Mouse (Mus musculus) hindbrain, embryonic 12.5 days (tissue): Measurements from ENCODE around the gene Rapgef3. TPM values are rescaled to one million over a fixed set of nuclear protein-coding genes. Genes with fewer than 3 reads are reported as not detected.

ENCODE experiments used
- ATAC-seq: fragments of 200-750 bp; cut with Nextera tagmentation; 2 replicates; pipeline ENCODE4 v1.8.0; 2017; ENCODE audit warnings: moderate TSS enrichment; ENCODE audit not compliant: low FRiP score
- H3K27ac ChIP-seq: fragments of 300-500 bp; sonication (generic); 2 replicates; pipeline ENCODE4 v1.5.1; 2016; ENCODE audit warnings: mild to moderate bottlenecking
- H3K27me3 ChIP-seq: fragments of 300-500 bp; sonication (generic); 2 replicates; pipeline ENCODE4 v1.6.1; 2016; ENCODE audit warnings: mild to moderate bottlenecking
- H3K36me3 ChIP-seq: fragments of 300-500 bp; sonication (generic); 2 replicates; pipeline ENCODE4 v1.6.1; 2016; ENCODE audit warnings: mild to moderate bottlenecking
- H3K4me1 ChIP-seq: fragments of 300-500 bp; sonication (generic); 2 replicates; pipeline ENCODE4 v1.6.1; 2016
- H3K4me2 ChIP-seq: fragments of 300-500 bp; sonication (generic); replicated peaks from 2 replicates; pipeline ENCODE4 v1.6.1; 2016; ENCODE audit warnings: mild to moderate bottlenecking
- H3K4me3 ChIP-seq: fragments of 300-500 bp; sonication (generic); 2 replicates; pipeline ENCODE4 v1.5.1; 2016; ENCODE audit warnings: mild to moderate bottlenecking
- H3K9ac ChIP-seq: fragments of 300-500 bp; sonication (generic); 2 replicates; pipeline ENCODE4 v1.6.1; 2016; ENCODE audit warnings: mild to moderate bottlenecking, moderate library complexity
- H3K9me3 ChIP-seq: fragments of 300-500 bp; sonication (generic); replicated peaks from 2 replicates; pipeline ENCODE4 v1.6.1; 2016; ENCODE audit warnings: mild to moderate bottlenecking
- WGBS: fragments of 180-500 bp; shearing (Covaris S2); methylation state at CpG from one replicate; pipeline ENCODE4 v1.1.7; 2016; 5-methylcytosine and 5-hydroxymethylcytosine counted together
- polyA plus RNA-seq: library from polyadenylated mRNA; unstranded; fragments of >200 nt; fragmentation: Nextera tagmentation; extraction: Ambion mirVana; gene quantifications from 2 replicates; pipeline ENCODE4 v1.2.1, GENCODE M21; 2016

Gene Rapgef3
- polyA plus RNA-seq, 1 experiment from 2014 or later = 10.7 TPM

DNA sequence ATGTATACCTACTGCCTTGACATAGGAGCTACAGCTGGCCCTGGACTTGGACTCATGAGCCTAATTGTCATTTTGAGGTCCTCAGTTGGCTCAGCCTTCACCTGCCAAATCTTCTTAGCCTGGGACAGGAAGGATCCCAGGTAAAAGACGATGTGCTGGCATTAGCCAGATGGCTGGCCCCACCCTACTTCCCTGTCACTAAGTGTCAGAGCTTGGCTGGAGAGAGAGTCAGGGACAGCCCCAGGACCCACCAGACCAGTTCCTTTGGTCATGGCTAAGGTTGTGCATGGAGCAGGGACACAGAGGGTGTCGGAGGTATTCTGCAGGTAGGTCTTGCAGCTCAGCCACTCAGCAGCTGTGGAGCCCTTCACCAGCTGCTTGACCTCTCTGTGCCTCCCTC is 3.2 kb downstream of the Rapgef3 start:
- no peak for ATAC-seq
- peaks cover 41% of the 10 kb centered on the region for H3K4me1 ChIP-seq
- no peak overlapping the region for H3K4me3 ChIP-seq
- no peaks in the 10 kb centered on the region for H3K36me3 ChIP-seq
- H3K27ac ChIP-seq = no peak overlapping the region
- no peak overlapping the region for H3K9ac ChIP-seq
- no peaks in the 10 kb centered on the region for H3K9me3 ChIP-seq
- 93% methylated on average over 2 of the region's 2 CpGs for WGBS
- no peak overlapping the region for H3K4me2 ChIP-seq
- peaks cover 56% of the 10 kb centered on the region for H3K27me3 ChIP-seq

DNA sequence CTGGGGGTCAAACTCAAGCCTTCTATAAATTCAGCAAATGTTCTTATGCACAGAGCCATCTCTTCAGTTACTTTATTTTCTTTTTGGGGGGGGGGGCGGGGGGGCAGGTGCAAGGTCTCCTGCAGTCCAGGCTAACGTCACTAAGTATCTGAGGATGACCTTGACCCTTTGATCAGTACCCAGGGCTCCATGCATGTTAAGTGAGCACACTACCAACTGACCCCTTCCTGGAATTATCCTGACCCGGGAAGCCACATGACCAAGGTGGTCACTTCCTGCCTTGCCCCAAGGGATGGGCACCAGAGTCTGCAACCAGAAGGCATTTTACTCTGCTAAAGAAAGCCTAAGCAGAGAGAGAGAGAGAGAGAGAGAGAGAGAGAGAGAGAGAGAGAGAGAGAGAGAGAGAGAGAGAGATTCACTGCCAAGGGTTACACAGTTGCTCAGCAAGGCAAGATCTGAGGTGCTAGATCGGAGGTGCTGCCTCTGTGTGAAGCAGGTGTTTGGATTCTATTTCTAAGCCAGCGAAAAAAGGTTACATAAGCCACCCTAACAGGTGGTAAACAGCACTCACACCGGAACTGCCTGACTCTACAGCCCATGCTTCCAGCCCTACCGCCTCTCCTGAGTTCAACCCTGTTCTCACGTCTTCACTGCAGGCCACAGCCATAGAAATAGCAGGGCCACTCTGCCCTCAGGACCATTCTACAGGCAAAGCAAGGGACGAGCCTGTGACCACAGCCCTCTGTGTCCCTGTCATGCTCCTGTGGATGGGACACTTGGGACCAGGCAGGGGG is 4.3 kb downstream of the Rapgef3 start:
- WGBS = 64% methylated on average over 9 of the region's 9 CpGs
- no peak overlapping the region for H3K4me2 ChIP-seq
- H3K9ac ChIP-seq = no peak overlapping the region
- no peaks in the 10 kb centered on the region for H3K9me3 ChIP-seq
- H3K4me1 ChIP-seq = peaks cover 38% of the 10 kb centered on the region
- no peak overlapping the region for H3K27ac ChIP-seq
- peaks cover 46% of the 10 kb centered on the region for H3K27me3 ChIP-seq
- H3K4me3 ChIP-seq = no peak overlapping the region
- H3K36me3 ChIP-seq = no peaks in the 10 kb centered on the region
- ATAC-seq = no peak

DNA sequence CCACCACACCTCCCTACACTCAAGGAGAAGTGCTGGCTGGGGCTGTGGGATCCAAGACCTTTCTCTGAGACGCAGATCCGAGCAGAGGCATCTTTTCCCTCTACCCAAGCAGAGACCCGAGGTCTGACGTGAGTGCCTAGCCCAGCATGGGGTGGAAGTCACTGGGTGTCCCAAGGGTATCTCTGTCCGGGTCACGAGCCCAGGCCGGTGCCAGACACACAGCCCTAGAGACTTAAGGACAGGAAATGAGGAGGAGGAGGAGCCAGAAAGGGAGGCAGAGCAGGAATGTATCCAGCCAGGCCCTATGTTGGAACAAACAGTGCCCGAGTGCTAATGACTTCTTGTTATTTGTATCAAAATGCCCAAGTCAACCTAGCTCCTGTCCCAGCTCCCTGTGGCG is 5.0 kb downstream of the Rapgef3 start:
- Histone ChIP-seq H3K4me1 (peaks cover 30% of the 10 kb centered on the region), H3K9ac (no peak overlapping the region), H3K9me3 (no peaks in the 10 kb centered on the region), H3K4me3 (no peak overlapping the region), H3K36me3 (no peaks in the 10 kb centered on the region), H3K27me3 (peaks cover 41% of the 10 kb centered on the region), H3K27ac (no peak overlapping the region), H3K4me2 (no peak overlapping the region)
- WGBS = 64% methylated on average over 9 of the region's 9 CpGs
- no peak for ATAC-seq

DNA sequence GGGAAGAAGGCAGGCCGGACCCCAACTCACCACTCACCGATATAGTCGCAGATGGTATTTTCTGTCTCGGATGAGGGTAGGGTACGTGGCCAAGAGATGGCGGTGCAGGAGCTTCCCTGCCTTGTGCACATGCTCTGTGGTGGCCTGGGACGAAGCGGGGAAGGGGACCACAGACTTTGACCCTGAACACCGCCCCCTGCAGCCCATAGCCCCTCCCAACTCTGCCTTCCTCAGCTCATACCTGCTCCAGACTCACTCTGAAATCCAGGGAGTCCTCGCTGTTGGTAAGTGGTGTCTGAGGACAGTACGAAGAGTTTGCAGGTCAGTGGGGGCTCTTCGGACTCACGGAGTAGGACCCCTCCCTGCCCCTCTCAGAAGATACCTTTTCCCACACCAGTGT is 6.3 kb downstream of the Rapgef3 start:
- H3K27ac ChIP-seq = no peak overlapping the region
- H3K4me2 ChIP-seq = no peak overlapping the region
- H3K4me1 ChIP-seq = peaks cover 18% of the 10 kb centered on the region
- ATAC-seq = no peak
- no peak overlapping the region for H3K4me3 ChIP-seq
- no peak overlapping the region for H3K9ac ChIP-seq
- peaks cover 28% of the 10 kb centered on the region for H3K27me3 ChIP-seq
- H3K36me3 ChIP-seq = no peaks in the 10 kb centered on the region; the same call in 1 of the 2 replicates
- no peaks in the 10 kb centered on the region for H3K9me3 ChIP-seq
- 41% methylated on average over 13 of the region's 13 CpGs for WGBS

DNA sequence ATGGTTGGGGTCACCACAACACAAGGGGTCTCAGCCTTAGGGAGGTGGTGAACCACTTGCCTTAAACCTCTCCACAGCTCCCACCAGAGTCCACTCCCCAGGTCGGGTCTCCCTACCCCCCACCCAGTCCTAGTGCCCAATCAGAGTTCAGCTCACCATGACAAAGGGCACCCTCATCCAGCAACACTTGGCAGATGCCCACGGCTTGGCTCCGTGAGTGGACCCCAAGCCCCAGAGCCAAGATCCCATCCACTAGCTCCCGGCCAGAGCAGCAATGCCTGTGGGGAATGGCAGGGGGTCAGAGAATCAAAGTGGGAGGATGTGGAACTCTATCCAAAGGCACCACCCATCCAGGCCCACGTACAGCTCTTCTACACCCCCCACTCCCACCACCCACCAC is 6.8 kb downstream of the Rapgef3 start:
- Histone ChIP-seq H3K9ac (0 out of 2 replicates have a peak overlapping the region, but pooled peaks have one; percentile 18), H3K27me3 (peaks cover 23% of the 10 kb centered on the region), H3K4me3 (no peak overlapping the region), H3K27ac (no peak overlapping the region), H3K4me2 (no peak overlapping the region), H3K4me1 (peaks cover 13% of the 10 kb centered on the region), H3K36me3 (no peaks in the 10 kb centered on the region; the same call in 1 of the 2 replicates), H3K9me3 (no peaks in the 10 kb centered on the region)
- 70% methylated on average over 5 of the region's 5 CpGs for WGBS
- no peak for ATAC-seq

DNA sequence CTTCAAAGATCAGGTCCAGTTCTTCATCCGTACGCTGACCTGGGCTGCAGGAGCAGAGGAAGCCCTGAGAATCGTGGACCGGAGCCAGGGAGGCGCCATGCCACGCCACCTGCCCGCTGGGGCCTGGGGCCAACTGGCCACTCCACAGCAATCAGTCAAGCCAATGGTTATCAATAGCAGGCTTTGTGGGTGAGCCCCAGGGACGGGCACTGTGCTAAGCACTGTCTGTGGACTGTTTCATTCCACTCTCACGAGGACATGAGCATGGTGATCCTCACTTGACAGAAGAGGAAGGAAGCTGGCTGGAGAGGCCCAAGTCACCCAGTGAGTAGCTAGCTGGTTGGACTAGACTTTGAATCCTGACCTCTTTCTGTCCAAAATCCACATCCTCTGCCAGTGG is 7.8 kb downstream of the Rapgef3 start:
- H3K36me3 ChIP-seq = no peaks in the 10 kb centered on the region; the same call in 1 of the 2 replicates
- H3K9ac ChIP-seq = no peak overlapping the region
- H3K27ac ChIP-seq = no peak overlapping the region
- H3K4me3 ChIP-seq = no peak overlapping the region
- H3K4me1 ChIP-seq = peaks cover 13% of the 10 kb centered on the region
- H3K4me2 ChIP-seq = no peak overlapping the region
- WGBS = 88% methylated on average over 9 of the region's 9 CpGs
- H3K9me3 ChIP-seq = no peaks in the 10 kb centered on the region
- H3K27me3 ChIP-seq = peaks cover 15% of the 10 kb centered on the region
- no peak for ATAC-seq

DNA sequence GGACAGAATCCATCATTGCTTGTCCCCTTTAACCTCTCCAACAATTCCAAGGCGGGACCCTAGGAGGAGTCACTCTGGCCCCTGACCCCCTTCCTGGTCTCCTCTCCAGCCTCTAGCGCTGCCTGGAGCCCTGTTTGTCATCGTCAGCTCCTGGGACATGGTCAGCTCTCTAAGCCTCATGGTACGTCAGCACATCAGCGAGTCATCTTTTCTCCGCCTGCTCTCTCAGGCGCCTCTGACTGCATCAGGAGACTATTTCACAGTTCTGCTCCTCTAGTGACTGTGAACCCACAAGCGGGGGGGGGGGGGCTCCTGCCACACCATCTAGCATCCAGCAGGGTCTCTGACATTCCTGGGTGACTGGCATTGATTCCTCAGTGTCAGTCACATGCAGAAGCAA is 12.4 kb downstream of the Rapgef3 start:
- peaks cover 28% of the 10 kb centered on the region for H3K4me1 ChIP-seq
- H3K27ac ChIP-seq = no peak overlapping the region
- ATAC-seq = no peak
- H3K27me3 ChIP-seq = no peaks in the 10 kb centered on the region
- H3K36me3 ChIP-seq = no peaks in the 10 kb centered on the region; the same call in 1 of the 2 replicates
- H3K9ac ChIP-seq = peak overlapping the region; percentile 32; the same call in 1 of the 2 replicates
- H3K4me2 ChIP-seq = no peak overlapping the region
- no peaks in the 10 kb centered on the region for H3K9me3 ChIP-seq
- WGBS = 49% methylated on average over 8 of the region's 8 CpGs
- no peak overlapping the region for H3K4me3 ChIP-seq

DNA sequence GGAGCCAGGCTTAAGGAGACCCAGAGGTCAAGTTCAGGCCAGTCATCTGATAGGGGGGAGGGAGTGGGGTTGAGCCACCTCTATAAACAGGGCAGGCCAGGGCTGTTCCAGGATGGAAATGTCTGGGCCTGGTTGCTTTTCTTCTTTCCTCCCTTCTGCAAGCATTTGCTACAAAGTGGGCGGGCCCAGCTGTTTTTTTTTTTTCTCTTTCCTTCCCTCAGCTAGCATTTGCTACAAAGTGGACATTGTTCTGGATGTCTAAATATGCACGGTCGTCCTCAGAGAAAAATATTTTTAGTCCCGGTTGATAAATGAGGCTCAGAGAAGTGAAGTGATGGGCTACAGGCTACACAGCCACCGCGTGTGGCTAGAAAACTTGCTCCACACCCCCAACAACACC is 13.3 kb downstream of the Rapgef3 start:
- Histone ChIP-seq H3K36me3 (no peaks in the 10 kb centered on the region; the same call in 1 of the 2 replicates), H3K27me3 (no peaks in the 10 kb centered on the region), H3K9me3 (no peaks in the 10 kb centered on the region), H3K9ac (no peak overlapping the region; the same call in 1 of the 2 replicates), H3K4me3 (no peak overlapping the region), H3K27ac (no peak overlapping the region), H3K4me1 (peaks cover 37% of the 10 kb centered on the region), H3K4me2 (no peak overlapping the region)
- WGBS = 52% methylated on average over 6 of the region's 6 CpGs
- ATAC-seq = no peak

DNA sequence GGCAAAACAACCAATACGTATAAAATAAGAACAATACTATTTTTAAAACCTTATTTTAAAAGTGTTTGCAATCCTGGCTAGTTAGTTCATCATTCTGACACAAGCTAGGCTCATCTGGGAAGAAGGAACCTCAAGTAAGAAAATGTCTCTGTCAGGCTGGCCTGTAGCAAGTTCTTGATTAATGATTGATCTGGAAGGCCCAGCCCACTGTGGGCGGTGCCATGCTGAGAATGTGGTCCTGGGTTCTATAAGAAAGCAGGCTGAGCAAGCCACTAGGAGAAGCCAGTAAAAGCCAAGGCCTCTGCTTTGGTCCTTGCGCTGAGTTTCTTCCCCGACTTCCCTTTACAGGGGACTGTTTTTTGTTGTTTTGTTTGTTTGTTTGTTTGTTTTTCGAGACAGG is 15.3 kb downstream of the Rapgef3 start:
- peaks cover 47% of the 10 kb centered on the region for H3K4me1 ChIP-seq

DNA sequence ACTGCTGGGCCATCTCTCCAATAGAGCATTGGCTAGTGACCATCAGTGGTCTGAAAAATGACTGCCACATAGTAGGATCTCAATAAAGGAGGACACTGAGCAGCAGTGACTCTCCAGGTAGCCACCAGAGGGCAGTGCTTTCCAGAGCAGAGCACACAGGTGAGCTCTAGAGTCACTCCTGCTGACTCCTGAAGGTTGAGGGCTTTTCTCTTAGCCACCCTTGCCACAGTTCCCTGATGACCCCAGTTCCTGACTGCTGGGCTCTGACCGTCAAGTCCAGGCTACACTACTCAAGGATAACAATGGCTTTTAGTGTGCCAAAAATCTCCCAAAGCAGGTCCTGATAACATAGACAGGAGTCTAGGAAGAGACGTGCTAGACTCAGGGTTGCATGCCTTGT is 16.1 kb downstream of the Rapgef3 start:
- WGBS = 81% methylated on average over 2 of the region's 2 CpGs
- Histone ChIP-seq H3K9me3 (no peaks in the 10 kb centered on the region), H3K4me2 (no peak overlapping the region), H3K27ac (no peak overlapping the region), H3K27me3 (no peaks in the 10 kb centered on the region), H3K36me3 (no peaks in the 10 kb centered on the region), H3K9ac (no peak overlapping the region), H3K4me3 (no peak overlapping the region), H3K4me1 (peaks cover 47% of the 10 kb centered on the region)
- no peak for ATAC-seq

More for the DNA sequence above, 15.3 kb downstream of the Rapgef3 start:
- no peaks in the 10 kb centered on the region for H3K9me3 ChIP-seq
- WGBS = 85% methylated on average over 5 of the region's 5 CpGs
- H3K4me3 ChIP-seq = no peak overlapping the region
- H3K4me2 ChIP-seq = no peak overlapping the region
- no peak overlapping the region for H3K27ac ChIP-seq
- H3K36me3 ChIP-seq = no peaks in the 10 kb centered on the region; the same call in 1 of the 2 replicates
- H3K9ac ChIP-seq = no peak overlapping the region
- no peak for ATAC-seq
- H3K27me3 ChIP-seq = no peaks in the 10 kb centered on the region

DNA sequence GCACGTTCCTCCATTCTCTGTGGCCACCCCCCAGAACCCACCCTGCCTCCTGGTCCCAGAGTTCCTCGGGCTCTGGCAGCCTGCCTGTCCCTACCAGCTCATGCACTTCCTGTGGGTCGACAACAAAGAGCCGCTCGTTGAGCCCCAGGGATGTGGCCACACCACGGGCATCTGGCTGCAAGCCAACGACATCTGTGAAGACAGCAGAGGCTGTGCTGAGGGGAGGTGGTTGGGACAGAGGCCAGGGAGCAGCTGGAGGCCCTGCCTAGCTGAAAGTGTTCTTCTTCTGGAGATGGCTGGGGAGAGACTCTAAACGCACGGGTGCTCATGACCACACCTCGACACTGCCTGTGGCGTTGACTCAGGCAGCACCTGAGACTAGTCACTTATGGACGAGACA is 17.1 kb downstream of the Rapgef3 start:
- peak; percentile 88 for ATAC-seq
- Histone ChIP-seq H3K9ac (no peak overlapping the region), H3K27me3 (no peaks in the 10 kb centered on the region), H3K36me3 (no peaks in the 10 kb centered on the region), H3K4me3 (no peak overlapping the region), H3K4me2 (no peak overlapping the region), H3K4me1 (peaks cover 45% of the 10 kb centered on the region), H3K27ac (peak overlapping the region; percentile 55), H3K9me3 (no peaks in the 10 kb centered on the region)
- 29% methylated on average over 12 of the region's 12 CpGs for WGBS

DNA sequence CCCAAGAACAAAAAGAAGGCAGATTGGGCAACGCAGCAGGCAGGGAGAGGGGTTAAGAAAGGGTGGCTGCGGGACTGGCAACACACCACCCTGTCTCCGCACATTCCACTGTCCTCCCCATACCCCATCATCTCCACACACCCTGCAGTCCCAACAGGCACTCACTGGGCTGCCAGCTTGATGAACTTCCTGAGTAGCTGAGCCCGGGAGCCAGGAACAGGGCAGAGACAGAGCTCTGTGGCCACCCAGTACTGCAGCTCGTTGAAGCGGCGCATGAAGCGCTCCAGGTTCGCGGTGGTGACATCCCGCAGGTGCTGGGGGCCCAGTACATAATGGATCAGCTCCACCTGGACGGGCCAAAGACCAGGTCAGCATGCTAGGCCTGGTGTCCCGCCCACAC is 17.9 kb downstream of the Rapgef3 start:
- H3K4me2 ChIP-seq = no peak overlapping the region
- H3K9me3 ChIP-seq = no peaks in the 10 kb centered on the region
- WGBS = 92% methylated on average over 13 of the region's 13 CpGs
- H3K4me3 ChIP-seq = no peak overlapping the region
- H3K27ac ChIP-seq = peak overlapping the region; percentile 55
- no peak overlapping the region for H3K9ac ChIP-seq
- H3K36me3 ChIP-seq = no peaks in the 10 kb centered on the region
- H3K27me3 ChIP-seq = no peaks in the 10 kb centered on the region
- no peak for ATAC-seq
- peaks cover 45% of the 10 kb centered on the region for H3K4me1 ChIP-seq

DNA sequence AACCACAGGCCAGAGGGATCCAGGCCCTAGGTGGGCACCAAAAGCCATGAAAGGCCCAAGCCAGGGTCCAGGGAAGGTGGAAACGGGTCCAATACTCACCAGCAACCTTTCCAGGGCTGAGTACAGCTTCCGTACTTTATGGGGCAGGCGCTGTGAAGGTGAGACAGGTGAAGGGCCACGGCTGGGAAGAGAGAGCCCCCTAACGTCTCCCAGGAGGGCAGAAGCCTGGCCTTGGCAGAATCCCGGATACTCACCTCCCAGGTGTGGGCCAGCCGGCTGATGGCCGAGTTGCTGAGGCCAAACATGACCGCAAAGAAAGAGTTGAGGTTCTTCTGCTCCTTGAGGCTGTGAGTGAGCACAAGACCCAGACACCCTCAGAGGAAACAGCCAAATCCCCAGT is 18.4 kb downstream of the Rapgef3 start:
- WGBS = 91% methylated on average over 9 of the region's 9 CpGs
- no peak overlapping the region for H3K4me2 ChIP-seq
- no peak for ATAC-seq
- H3K4me3 ChIP-seq = no peak overlapping the region
- H3K27ac ChIP-seq = no peak overlapping the region
- H3K9ac ChIP-seq = no peak overlapping the region
- H3K27me3 ChIP-seq = no peaks in the 10 kb centered on the region
- H3K4me1 ChIP-seq = peaks cover 44% of the 10 kb centered on the region
- no peaks in the 10 kb centered on the region for H3K9me3 ChIP-seq
- H3K36me3 ChIP-seq = no peaks in the 10 kb centered on the region
